Mouse (Mus musculus) cerebellum, adult 9-10 months (tissue): ENCODE measurements at regions not wholly inside any gene's neighbourhood (a gene's known extent, or its start where the extent isn't known, plus 50 kb on each side); places are given as distances from the start of the nearest gene placed in this dataset.

Source experiments
- DNase-seq: peaks from one replicate; pipeline ENCODE4 v3.0.0; 2022

GRCm38 (mm10) chr16:69306415-69306814 is 557.1 kb downstream of the Speer2 start:
- DNase-seq, result no peak

DNA sequence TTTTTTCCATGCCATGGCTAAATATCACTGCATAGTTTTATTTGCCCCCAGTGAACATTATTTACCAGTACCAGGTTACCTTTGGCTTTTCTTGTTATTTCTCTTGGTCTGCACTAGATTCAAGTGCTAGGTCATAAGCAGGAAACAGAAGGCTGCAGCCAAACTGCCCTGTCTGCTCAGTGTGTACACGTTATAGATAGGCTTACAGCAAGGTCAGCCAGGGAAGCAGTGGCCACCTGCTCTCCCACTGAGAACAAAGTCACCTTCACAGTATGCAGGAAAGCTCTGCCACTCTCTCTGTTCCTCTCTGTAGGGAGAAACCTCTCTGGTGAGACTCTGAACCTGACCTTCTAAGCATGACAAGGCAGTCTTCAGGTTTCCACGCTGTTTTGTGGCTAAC is 561.0 kb downstream of the Speer2 start:
- peak; percentile 3 for DNase-seq
